Mouse (Mus musculus) lung, adult 2 months (tissue): Measurements from ENCODE around the gene Cxadr. TPM values are rescaled to one million over a fixed set of nuclear protein-coding genes. Genes with fewer than 3 reads are reported as not detected.

Experiments used
- DNase-seq: peaks from one replicate; pipeline ENCODE4 v3.0.0; 2022
- H3K4me1 ChIP-seq: fragments of 200-500 bp; 2 replicates; pipeline ENCODE4 v1.6.1; 2011; ENCODE audit warnings: low read length; ENCODE audit not compliant: control insufficient read depth, insufficient read depth
- H3K4me3 ChIP-seq: fragments of 200-500 bp; replicated peaks from 2 replicates; pipeline ENCODE3; 2011; ENCODE audit warnings: low read depth, mild to moderate bottlenecking, control low read depth, low read length; ENCODE audit errors: extremely low read depth
- CTCF ChIP-seq: fragments of 200-500 bp; IDR thresholded peaks from 2 replicates; pipeline ENCODE4 v1.5.1; 2011; ENCODE audit warnings: mild to moderate bottlenecking, low read length, control low read depth; ENCODE audit not compliant: insufficient read depth
- POLR2A ChIP-seq: fragments of 200-500 bp; IDR thresholded peaks from 2 replicates; pipeline ENCODE4 v1.6.1; 2011; ENCODE audit warnings: low read depth, mild to moderate bottlenecking, control low read depth, low read length, borderline replicate concordance; ENCODE audit errors: extremely low read depth
- WGBS: fragments of 180-500 bp; shearing (Covaris S2); methylation state at CpG from one replicate; pipeline ENCODE4 v1.1.7; 2018; 5-methylcytosine and 5-hydroxymethylcytosine counted together
- polyA plus RNA-seq: library from polyadenylated mRNA; depleted of rRNA; stranded (reverse); fragments of >200 nt; gene quantifications from 2 replicates; pipeline ENCODE4 v1.2.3, GENCODE M21; 2012

Gene Cxadr
- polyA plus RNA-seq, 1 experiment: 37.1 TPM

DNA sequence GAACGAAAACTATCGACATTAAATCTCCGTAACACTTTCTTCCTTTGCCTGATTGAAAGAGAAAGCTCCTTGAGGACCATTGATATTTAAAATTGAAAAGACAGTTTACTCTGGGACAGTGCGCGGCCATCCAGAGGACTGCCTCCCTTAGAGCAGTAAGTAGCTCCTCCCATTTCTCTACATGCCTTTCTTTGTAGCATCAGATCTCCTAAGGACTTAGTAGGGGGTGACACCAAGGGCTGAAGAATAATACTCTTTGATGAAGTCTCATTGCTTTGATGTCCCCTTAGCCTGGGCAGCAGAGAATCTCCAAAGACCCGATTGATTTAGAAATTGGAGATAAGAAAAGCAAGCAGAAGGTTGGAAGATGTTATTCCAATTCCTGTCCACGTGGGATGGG lies 20.3 kb downstream of the Cxadr start:
- no peak for DNase-seq
- peaks cover 2% of the 10 kb centered on the region; the same call in 1 of the 2 replicates for H3K4me1 ChIP-seq
- TF ChIP-seq POLR2A: no peak
- no peak for TF ChIP-seq CTCF
- H3K4me3 ChIP-seq: no peak overlapping the region
- 23% methylated on average over 7 of the region's 7 CpGs for WGBS

GRCm38 (mm10) chr16:78322140-78322539 lies 20.9 kb downstream of the Cxadr start:
- Histone ChIP-seq H3K4me1 (peaks cover 2% of the 10 kb centered on the region; the same call in 1 of the 2 replicates), H3K4me3 (no peak overlapping the region)
- 43% methylated on average over 7 of the region's 7 CpGs for whole genome bisulfite sequencing
- DNase-seq: no peak
- TF ChIP-seq CTCF: no peak
- no peak for TF ChIP-seq POLR2A

- TF ChIP-seq POLR2A: no peak
- peak; percentile 39; the same call in 1 of the 2 replicates for TF ChIP-seq CTCF
- peaks cover 2% of the 10 kb centered on the region; the same call in 1 of the 2 replicates for H3K4me1 ChIP-seq
- peak overlapping the region; percentile 21 for H3K4me3 ChIP-seq
- DNase-seq: no peak
- 45% methylated on average over 27 of the region's 27 CpGs for WGBS
These were observed 24.9 kb downstream of the Cxadr start for GRCm38 (mm10) chr16:78325972-78326848.

DNA sequence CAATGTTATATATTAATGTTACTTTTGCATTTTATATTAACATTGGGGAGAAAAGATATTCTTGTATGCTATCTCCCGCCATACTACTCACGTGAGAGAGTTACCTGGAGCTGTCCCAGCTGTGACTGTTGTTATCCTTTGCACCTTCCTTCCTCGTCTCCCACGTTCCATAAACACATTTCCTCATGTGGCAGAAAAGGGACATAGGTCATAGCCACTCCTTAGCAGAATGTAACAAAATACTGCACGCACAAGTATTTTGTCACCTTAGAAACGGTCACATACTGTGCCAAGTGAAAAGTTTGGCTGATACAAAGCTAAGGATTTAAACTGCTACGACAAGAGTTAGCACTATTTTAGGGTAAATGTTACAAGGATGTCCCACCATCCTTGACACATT lies 26.3 kb downstream of the Cxadr start:
- TF ChIP-seq POLR2A: no peak
- Histone ChIP-seq H3K4me3 (no peak overlapping the region), H3K4me1 (no peaks in the 10 kb centered on the region)
- 76% methylated on average over 7 of the region's 7 CpGs for WGBS
- no peak for DNase-seq

- TF ChIP-seq POLR2A (no peak), CTCF (no peak)
- DNase-seq: no peak
- WGBS: 64% methylated on average over 12 of the region's 12 CpGs
These were observed 26.7 kb downstream of the Cxadr start for GRCm38 (mm10) chr16:78327999-78328398.

DNA sequence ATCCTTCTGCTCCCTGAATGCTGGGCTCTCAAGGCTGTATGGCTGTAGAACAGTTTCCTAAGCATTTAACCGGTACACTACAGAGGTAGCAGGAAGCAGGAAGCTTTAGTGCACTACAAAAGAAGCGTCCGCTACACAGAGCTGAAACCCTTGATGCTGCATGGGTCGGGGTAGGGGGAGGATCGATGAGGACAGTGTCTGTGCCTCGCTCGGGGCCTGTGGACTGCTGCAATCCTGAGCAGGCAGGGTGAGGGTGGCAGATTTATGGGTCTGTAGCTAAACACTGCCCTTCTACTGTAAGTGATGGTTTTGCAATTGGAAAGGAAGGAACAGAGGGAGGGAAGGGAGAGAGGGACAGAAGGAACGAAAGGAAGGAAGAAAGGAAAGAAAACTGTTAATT lies 35.9 kb downstream of the Cxadr start:
- H3K4me3 ChIP-seq: no peak overlapping the region
- TF ChIP-seq POLR2A (no peak), CTCF (no peak)
- WGBS: 45% methylated on average over 8 of the region's 8 CpGs
- no peak for DNase-seq
- H3K4me1 ChIP-seq: no peaks in the 10 kb centered on the region

More at GRCm38 (mm10) chr16:78327999-78328398, 26.7 kb downstream of the Cxadr start:
- Histone ChIP-seq H3K4me3 (no peak overlapping the region), H3K4me1 (no peaks in the 10 kb centered on the region)

DNA sequence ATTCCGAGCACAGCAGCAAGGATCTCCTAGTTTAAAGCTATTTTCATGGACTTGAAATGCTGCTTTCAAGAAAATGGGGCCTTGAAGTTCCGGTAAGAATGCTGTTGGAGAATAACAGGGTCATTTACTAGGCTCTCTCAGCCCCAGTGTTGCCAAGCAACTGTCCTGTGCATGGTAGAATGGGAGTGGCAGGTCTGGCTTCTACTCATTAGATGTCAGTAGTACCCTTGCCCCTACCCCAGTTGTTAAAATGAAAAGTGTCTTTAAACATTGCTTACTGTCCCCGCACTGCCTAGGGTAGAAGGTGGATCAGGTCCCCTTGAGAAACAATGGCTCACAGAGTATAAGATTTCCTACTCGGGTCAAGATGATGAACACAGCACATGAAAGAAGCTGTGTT lies 40.1 kb downstream of the Cxadr start:
- TF ChIP-seq CTCF (no peak), POLR2A (no peak)
- WGBS: 86% methylated on average over 4 of the region's 4 CpGs

DNA sequence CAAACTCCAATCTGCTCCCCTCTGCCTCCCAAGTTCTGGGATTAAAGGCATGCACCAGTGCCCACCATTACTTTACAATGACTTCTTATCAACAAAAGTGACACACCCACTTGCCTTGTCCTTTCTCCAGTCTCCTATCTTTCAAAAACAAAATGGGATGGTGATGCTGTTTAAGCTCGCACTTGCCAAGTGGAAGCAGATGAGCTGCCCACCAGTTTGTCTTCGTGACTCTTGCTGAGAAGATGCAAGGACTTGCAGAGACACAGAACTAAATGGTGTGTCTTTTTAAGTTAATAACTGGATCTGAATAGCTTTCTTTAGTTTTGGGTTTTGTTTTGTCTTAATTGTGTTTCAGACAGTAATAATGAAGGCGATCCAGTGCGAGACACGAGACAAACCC lies 41.5 kb downstream of the Cxadr start:
- peaks cover 3% of the 10 kb centered on the region; the same call in 1 of the 2 replicates for H3K4me1 ChIP-seq

More for the DNA sequence above, 40.1 kb downstream of the Cxadr start:
- H3K4me3 ChIP-seq: no peak overlapping the region
- no peaks in the 10 kb centered on the region; the same call in 1 of the 2 replicates for H3K4me1 ChIP-seq
- no peak for DNase-seq

DNA sequence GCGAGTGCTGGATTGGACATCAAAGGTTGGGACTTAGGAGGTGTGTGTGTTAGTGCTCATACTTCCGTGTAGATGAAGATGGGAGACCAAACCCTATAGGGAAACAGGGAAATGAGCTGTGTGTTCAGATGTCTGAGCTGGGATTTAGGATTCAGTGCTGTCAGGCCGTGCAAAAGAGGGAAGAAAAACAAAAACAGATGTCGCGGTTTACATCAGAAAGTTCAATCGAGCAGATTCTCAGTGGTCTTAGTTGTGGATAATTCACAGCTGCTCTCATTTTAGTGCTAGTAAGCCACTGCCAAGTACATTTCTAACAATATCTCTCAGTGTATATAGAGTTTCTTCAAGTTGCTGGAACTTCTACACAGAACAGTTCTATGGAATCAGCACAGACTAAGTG lies 42.5 kb downstream of the Cxadr start:
- Histone ChIP-seq H3K4me3 (no peak overlapping the region), H3K4me1 (peaks cover 3% of the 10 kb centered on the region; the same call in 1 of the 2 replicates)
- DNase-seq: no peak
- WGBS: 66% methylated on average over 6 of the region's 6 CpGs
- no peak for TF ChIP-seq POLR2A
- no peak for TF ChIP-seq CTCF

More for the DNA sequence above, 41.5 kb downstream of the Cxadr start:
- TF ChIP-seq POLR2A: no peak
- no peak for TF ChIP-seq CTCF
- no peak overlapping the region for H3K4me3 ChIP-seq
- DNase-seq: no peak
- WGBS: 93% methylated on average over 5 of the region's 5 CpGs
